Mouse (Mus musculus) gastrocnemius, adult 8-10 months (tissue): ENCODE data around the gene Mpzl1. TPM values are rescaled to one million over a fixed set of nuclear protein-coding genes. Genes with fewer than 3 reads are reported as not detected.

ENCODE experiments used
- DNase-seq, 2 experiments: peaks; one replicate each; pipeline ENCODE4 v3.0.0; 2022; ENCODE audit warnings: low spot score in 2 of 2
- total RNA-seq, 4 experiments: library from RNA; stranded (reverse); gene quantifications; 2 replicates each; pipeline ENCODE4 v1.2.4; 2022

The Mpzl1 gene
- total RNA-seq, 4 experiments from 2014 or later = 5.1 to 6.1 (median 6.0) TPM

GRCm38 (mm10) chr1:165585389-165586104 is 48.8 kb downstream of the Mpzl1 start:
- no peak for DNase-seq

GRCm38 (mm10) chr1:165583529-165584184 is 50.7 kb downstream of the Mpzl1 start:
- DNase-seq = peak; percentile 77 to 81

GRCm38 (mm10) chr1:165581255-165581654 is 53.1 kb downstream of the Mpzl1 start:
- no peak for DNase-seq

GRCm38 (mm10) chr1:165579332-165579731 is 55.0 kb downstream of the Mpzl1 start:
- no peak for DNase-seq

- no peak for DNase-seq
Measured at GRCm38 (mm10) chr1:165576459-165577112, 57.8 kb downstream of the Mpzl1 start.

- DNase-seq = no peak
Measured at GRCm38 (mm10) chr1:165576005-165576404, 58.3 kb downstream of the Mpzl1 start.

GRCm38 (mm10) chr1:165567466-165567865 is 66.9 kb downstream of the Mpzl1 start:
- no peak for DNase-seq

- no peak for DNase-seq
Measured at GRCm38 (mm10) chr1:165565283-165565682, 69.1 kb downstream of the Mpzl1 start.

GRCm38 (mm10) chr1:165559073-165559472 is 75.3 kb downstream of the Mpzl1 start:
- DNase-seq = no peak

GRCm38 (mm10) chr1:165556711-165557110 is 77.6 kb downstream of the Mpzl1 start:
- no peak for DNase-seq

Other genes with a start within 250 kb of the Mpzl1 start
- gene Dcaf6, start 174.1 kb downstream of the Mpzl1 start, total RNA-seq = 100 to 1,000 TPM; 285 to 320 (median 302) TPM
- 100 to 1,000 TPM; 273 to 322 (median 311) TPM for gene Mpc2, start 173.9 kb downstream of the Mpzl1 start, total RNA-seq
- not detected for gene Adcy10, start 149.4 kb downstream of the Mpzl1 start, total RNA-seq
- 100 to 1,000 TPM in 3 of 4 experiments, 10 to 100 TPM in 1; 81.2 to 107 (median 103) TPM for gene Rcsd1, start 75.2 kb upstream of the Mpzl1 start, total RNA-seq
- gene Creg1, start 129.2 kb upstream of the Mpzl1 start, total RNA-seq = 10 to 100 TPM; 49.5 to 59.1 (median 55.1) TPM
- gene Cd247, start 154.1 kb upstream of the Mpzl1 start, total RNA-seq = 1 to 10 TPM in 1 of 4 experiments, under 1 TPM in 3; 0.24 to 1.0 (median 0.68) TPM